Mouse (Mus musculus) E14TG2a.4 (cell line): ENCODE measurements around the gene Sipa1l1.

Experiments
- CTCF ChIP-seq: conservative IDR thresholded peaks from 2 replicates; pipeline ENCODE4 v1.5.1; 2014; ENCODE audit warnings: low read length
- NANOG ChIP-seq: IDR thresholded peaks from 2 replicates; pipeline ENCODE4 v1.6.1; 2014; ENCODE audit warnings: borderline replicate concordance, low read length, mixed read lengths
- POU5F1 ChIP-seq: IDR thresholded peaks from 2 replicates; pipeline ENCODE4 v1.6.1; 2014; ENCODE audit warnings: low read length, borderline replicate concordance

DNA sequence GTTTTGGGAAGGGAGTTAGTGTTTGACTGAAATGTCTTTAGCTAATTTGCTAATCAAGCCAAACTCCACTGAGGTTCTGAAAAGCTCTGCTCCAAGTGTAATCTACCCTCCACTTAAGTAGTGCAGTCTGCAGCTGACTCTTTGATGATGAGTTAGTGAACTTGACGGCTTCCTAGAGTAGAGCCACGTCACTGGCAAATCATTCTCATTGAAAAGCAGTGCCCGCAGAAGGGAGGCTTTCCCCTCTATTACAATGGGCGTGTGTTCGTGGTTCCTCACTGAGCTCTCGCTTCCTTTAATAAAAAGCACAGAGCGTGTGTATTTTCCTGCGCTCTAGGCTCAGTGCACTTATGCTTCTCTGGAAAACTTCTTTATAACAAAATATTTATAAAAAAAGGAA, 157.3 kb downstream of the Sipa1l1 start:
- TF ChIP-seq CTCF: no peak
- no peak for TF ChIP-seq NANOG
- no peak for TF ChIP-seq POU5F1
